Mouse (Mus musculus) testis, postnatal 10 days (tissue): ENCODE measurements around the gene Babam2.
A peak's percentile ranks its signal among the peaks of the same experiment; 100 is the strongest.
"Not testable (repeated sequence)": the region's sequence is repeated elsewhere in the genome, so short reads cannot be mapped to it uniquely, and the experiment has no call there.

Experiments used
- DNase-seq: peaks from one replicate; pipeline ENCODE4 v3.0.0; 2021; ENCODE audit warnings: low spot score

Gene Babam2

GRCm38 (mm10) chr5:31831587-31831986 is 134.1 kb downstream of the Babam2 start:
- no peak for DNase-seq

GRCm38 (mm10) chr5:31835691-31836090 is 138.2 kb downstream of the Babam2 start:
- no peak for DNase-seq

- DNase-seq: no peak
Measured at GRCm38 (mm10) chr5:31839973-31840372, 142.5 kb downstream of the Babam2 start.

DNA sequence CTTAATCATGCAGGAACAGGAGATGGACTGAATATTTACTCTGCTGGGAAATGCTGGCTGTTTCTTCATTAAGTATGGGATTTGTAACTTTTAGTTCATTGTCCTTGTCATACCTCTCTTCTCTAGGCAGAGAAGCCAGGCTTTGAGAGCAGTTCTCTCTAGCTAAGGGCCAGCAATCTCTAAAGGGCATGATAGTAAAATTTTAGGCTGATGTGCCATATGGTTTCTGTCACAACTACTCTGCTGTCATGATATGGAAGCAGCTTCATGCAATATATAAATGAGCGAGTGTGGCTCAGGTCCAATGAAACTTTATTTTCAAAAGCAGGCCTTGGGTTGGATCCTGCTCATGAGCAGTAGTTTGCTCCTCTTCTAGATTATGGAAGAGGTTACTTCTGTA is 142.9 kb downstream of the Babam2 start:
- no peak for DNase-seq

- DNase-seq: no peak
Measured at GRCm38 (mm10) chr5:31844856-31845255, 147.4 kb downstream of the Babam2 start.

GRCm38 (mm10) chr5:31846971-31847370 is 149.5 kb downstream of the Babam2 start:
- no peak for DNase-seq

DNA sequence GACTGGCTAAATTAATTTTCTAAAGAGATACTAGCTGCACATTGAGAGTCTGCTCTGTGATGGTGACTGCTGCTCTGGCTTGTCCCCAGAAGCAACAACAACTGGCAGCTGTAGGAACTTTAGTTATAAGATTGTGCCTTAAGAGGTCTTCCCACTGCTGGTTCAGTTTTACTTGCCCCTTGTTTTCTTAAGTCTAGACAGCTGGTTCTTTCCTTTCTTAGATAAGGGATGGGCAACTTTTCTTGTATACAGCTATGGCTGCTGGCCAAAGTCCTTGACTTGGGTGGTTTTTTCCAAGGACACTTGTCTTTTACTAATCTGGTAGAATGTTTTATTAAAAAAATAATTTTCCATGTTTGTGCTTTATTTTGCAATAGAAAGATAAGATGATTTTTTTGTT is 151.5 kb downstream of the Babam2 start:
- peak; percentile 65 for DNase-seq

DNA sequence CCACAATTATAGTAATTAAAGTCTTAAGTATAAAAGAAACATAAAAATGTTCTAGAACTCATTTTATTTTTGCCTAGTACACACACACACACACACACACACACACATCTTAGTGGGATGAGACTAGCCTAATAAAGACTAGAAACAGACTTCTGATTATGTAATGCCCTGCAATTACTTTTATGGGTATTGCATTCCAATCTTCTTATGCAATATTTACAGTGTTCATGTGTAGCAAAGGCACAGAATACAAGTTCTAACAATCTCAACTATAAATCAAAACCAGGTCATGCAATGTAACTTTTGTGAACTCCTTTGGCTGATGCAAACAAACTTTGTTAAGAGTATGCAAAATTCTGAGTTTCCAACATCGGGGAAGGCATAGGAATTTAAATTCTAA is 155.3 kb downstream of the Babam2 start:
- no peak for DNase-seq

DNA sequence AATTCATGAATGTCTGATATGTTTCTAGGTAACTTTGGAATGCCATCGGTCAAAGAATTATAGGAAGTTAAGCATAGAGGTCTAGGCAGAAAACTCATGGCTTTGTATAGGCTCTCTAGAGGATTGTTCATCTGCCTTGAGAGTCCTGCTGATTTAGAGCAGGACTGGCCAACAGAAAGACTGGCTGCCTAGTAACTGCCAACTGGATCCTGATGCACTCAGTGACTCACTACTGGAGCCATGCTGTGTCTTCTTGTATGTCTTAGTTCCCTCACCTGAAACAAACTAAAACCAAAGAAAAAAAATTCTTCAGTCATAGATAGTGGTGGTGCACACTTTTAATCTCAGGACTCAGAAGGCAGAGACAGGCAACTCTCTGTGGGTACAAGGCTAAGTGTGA is 156.3 kb downstream of the Babam2 start:
- no peak for DNase-seq

DNA sequence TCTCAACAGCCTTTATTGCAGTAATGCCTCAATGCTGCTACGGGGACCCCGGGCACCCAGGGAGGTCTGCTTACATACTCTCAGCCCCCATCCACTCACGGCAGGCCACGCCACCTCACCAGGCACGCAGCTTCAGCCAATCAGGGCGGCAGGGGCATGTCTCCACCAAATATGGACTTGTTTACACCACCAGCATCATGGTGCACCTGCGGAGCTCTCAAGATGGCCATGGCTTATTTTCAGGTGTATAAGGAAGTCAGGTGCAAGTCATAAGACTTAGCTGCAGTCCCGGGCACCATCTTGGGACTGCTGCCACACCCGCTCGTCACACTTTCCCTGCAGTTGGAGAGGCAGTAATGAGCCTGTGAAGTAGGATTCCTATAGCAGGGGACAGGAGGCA is 161.4 kb downstream of the Babam2 start:
- DNase-seq: not testable (repeated sequence)

- DNase-seq: no peak
Measured at GRCm38 (mm10) chr5:31860426-31860825, 162.9 kb downstream of the Babam2 start.

- no peak for DNase-seq
Measured at GRCm38 (mm10) chr5:31860831-31861624, 163.5 kb downstream of the Babam2 start.

DNA sequence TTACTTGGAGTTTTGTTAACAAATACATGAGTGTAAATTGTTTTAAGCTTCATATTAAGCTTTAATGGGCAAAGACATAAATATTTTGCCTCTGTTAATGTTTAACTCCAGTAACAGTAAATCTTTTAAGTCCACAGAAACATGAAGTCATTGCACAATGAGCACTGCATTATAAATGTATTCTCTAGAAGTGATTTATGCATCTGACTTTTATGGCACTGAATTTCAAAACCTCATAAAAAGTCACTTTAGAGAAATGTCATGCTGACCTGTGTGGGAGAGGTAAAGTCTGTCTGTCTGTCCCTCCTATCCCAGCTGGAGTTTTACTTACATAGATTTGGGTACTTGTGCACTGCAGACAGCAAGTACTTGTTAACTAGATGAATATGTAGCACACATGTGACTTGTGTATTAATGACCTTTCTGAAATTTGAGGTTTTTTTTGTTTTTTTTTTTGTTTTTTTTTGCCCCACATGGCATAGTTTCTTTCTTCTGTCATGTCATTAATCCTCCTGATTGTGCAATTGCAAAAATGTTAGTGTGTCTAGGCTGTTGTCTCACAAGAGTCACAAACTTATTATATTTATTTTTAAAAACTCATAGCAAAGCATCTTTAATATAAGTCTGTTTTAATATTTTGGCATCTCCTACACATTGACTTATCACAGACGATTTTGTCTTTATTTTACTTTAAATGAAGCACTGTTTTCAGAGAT is 165.4 kb downstream of the Babam2 start:
- no peak for DNase-seq

- no peak for DNase-seq
Measured at GRCm38 (mm10) chr5:31864095-31864494, 166.6 kb downstream of the Babam2 start.

- DNase-seq: no peak
Measured at GRCm38 (mm10) chr5:31866071-31866470, 168.6 kb downstream of the Babam2 start.

DNA sequence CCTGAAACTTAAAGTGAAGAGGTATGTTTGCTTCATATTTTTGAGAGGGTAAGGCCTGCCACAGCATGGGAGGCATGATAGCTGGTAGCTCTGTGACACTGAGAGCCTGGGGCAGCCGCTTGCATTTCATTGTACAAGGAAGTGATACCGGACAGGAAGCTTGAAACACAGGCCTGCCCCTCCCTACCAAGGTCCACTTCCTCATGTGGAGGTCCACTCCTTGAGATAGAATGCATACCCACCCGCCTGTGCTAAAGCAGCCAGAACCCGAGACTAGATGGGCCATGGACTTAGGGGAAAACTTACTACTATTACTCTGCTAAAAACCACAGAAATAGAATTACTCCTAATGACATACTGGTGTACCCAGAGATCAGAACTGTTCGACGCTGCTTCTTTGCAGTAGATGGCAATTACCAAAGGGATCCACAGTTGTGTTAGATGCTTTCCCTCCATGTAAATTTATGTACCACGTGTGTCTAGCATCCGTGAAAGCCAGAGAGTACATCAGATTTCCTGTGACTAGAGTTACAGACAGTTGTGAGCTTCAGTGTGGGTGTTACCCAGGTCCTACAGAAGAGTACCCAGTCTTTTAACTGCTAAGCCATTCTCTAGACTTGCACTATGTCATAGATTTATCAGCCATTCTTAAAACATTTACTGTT is 173.5 kb downstream of the Babam2 start:
- DNase-seq: no peak

DNA sequence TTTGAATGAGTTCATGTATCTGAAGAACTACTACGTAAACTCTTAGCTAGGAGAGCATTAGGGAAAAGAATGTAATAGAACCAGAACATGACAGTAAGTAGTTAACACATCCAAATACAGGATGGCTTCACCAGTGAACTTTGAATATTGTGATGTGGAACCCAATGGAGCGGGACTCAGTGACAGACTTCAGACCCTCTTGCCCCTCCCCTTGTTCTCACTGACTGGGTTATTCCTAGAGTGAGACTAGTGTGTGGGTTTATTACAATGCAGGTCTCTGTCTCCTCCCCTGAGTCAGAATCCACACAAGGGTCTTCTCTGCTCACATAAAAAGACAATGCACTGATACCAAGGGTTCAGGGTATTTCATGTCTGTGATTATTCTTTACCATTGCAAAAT is 175.8 kb downstream of the Babam2 start:
- no peak for DNase-seq

DNA sequence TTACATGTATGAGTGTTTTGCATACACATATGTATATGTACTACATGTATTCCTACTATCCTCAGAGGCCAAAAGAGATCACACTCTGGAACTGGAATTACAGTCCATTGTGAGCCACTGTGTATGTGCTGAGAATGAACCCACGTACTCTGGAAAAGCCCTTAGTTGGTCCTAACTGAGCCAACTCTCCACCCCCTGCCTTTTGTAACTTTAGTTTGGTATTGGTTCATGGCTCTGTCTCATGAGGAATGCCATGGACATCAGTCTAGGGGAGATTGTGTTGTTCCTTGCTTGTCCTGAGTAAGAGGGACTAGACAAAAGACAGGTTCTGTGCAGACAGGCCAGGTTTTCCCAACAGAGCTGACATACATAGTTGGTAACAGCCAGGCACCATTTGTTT is 177.1 kb downstream of the Babam2 start:
- no peak for DNase-seq

DNA sequence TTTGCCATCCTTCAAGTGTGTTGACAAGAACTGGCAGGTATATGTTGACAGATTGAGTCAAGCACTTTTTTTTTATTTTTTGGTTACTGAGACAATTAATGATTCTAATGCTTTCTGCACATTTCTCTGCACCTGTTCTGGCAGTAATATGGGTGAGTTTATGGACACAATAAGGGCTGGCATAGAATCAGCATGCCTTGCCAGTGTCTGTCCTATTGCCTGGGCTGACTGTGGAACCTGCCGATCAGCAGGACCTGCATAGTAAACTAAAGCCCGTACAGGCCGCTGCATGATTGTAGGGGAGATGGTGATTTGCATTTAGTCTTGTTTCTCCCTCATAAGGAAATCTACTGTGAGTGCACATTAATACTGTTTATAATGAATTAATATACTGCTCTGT is 178.0 kb downstream of the Babam2 start:
- DNase-seq: no peak

DNA sequence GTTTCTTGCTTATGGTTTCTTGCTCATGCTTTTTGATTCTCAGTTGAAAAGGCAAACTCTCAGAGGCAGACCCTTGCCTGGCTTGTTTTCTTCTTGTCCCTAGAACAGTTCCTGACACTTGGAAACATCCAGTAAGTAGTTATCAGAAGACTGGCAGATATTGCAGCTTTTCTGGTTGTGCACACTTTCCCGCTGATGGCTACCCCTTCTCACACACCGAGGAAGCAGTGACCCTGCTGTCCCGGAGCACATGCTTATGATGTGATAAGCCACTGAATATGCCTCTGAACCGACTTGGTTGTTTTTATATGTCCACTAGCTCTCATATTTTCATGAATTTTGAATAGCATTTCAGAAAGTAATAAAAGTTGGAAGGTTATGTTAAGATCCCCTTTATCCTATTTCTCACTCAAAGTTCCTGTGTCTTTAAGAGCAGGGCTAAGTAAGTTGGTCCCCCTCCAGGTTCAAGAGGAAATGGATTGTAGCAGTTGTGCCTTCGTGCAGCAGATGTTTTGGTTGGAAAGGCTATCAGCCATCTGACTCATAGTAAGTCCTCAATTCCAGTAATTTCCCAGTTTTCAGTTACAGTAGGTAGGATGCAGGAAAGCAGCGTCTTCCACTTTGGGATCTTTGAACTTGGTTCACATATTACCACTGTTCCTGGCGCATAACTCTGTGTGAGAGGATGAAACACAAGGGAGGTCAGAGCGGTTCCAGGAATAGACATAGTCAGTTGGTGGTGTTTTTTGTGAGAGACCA is 178.9 kb downstream of the Babam2 start:
- DNase-seq: no peak

GRCm38 (mm10) chr5:31880457-31880856 is 183.0 kb downstream of the Babam2 start:
- no peak for DNase-seq

DNA sequence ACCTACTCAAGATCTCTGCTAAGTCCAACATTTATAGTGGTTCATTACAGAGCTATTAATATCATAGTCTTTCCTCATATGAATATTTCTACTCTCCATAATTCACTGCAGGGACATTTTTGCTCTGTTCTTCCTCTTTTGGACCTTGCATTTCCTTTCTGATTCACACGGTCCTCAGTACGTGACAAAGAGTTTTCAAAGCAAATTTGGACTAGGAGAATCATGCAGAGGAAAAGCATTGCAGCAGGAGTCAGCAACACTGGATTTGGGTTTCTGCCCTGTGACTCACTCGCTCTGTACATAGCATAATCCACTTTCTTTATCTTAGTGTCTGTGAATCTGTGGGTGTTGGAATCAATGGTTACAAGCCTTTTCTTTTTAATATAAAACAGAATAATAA is 184.8 kb downstream of the Babam2 start:
- DNase-seq: no peak
